Mouse (Mus musculus) small intestine, adult 2 months (tissue): ENCODE measurements around the gene Eepd1.

ENCODE experiments used
- CTCF ChIP-seq: fragments of 200-500 bp; IDR thresholded peaks from 2 replicates; pipeline ENCODE4 v1.5.1; 2012; ENCODE audit warnings: low read depth, mild to moderate bottlenecking, control low read depth, inconsistent platforms, low read length, moderate library complexity, mixed read lengths; ENCODE audit not compliant: insufficient replicate concordance, insufficient read length; ENCODE audit errors: extremely low read depth
- POLR2A ChIP-seq: fragments of 200-500 bp; IDR thresholded peaks from 2 replicates; pipeline ENCODE4 v1.6.1; 2012; ENCODE audit warnings: low read depth, mild to moderate bottlenecking, control low read depth, inconsistent platforms, low read length, moderate library complexity

DNA sequence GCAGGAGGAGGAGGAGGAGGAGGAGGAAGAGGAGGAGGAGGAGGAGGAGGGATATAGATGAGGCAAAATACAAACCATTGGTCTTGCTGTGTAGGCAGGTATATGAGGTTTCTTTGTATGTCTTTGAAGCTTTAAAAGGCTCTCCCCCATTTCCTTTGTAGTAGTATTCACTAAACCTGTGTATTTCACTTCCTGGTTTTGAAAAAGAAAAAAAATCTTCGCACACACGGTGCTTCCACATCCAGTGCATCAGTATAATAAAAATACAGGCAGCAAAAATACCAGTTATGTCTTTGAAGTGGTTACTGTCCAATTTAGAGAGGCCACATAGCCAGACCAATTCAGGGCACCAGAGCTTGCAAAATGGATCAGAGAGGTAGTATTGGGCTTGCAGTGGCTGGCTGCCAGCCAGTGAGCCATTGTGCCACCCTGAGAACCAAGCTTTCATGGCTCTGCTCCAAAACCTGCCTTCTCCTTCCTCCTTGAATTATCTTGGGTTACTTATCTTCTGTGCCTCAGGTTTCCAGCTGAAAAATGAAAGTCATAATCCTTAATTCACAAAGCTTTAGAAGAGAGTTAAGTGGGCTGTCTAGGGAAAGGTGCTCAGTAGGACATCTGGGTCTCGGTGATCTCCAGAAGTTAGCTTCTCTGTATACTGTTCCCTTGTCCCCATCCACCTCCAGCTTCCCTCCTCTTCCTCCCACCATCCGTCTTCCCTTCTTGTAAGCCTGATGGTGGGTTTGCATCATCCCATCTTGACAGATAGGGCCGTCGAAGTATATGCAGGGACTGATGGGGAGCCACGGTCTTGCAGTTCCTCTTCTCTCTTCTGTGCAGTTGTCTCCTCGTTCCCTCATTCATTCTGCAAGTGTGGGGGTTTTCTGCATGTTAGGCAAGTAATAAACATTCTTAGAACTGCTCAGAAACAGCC, 68.0 kb downstream of the Eepd1 start:
- TF ChIP-seq CTCF (no peak), POLR2A (no peak)
